Mouse (Mus musculus): ENCODE data around the gene Phykpl. TPM values are rescaled to one million over a fixed set of nuclear protein-coding genes. Genes with fewer than 3 reads are reported as not detected.
"Not testable (repeated sequence)": the region's sequence is repeated elsewhere in the genome, so short reads cannot be mapped to it uniquely, and the experiment has no call there.

The Phykpl gene
- polyA plus RNA-seq, 1 experiment from 2014 or later = 17.5 TPM

GRCm38 (mm10) chr11:51620084-51620483 lies 35.5 kb downstream of the Phykpl start:
- no peaks in the 10 kb centered on the region for H3K9me3 ChIP-seq
- peaks cover 38% of the 10 kb centered on the region for H3K36me3 ChIP-seq
- H3K27ac ChIP-seq = peak overlapping the region; percentile 30; the same call in 1 of the 2 replicates
- peaks cover 12% of the 10 kb centered on the region for H3K4me1 ChIP-seq
- H3K4me2 ChIP-seq (replicated peaks) = peak overlapping the region; percentile 82
- H3K27me3 ChIP-seq = no peaks in the 10 kb centered on the region
- peak overlapping the region; percentile 84 for H3K4me3 ChIP-seq
- 2% methylated on average over 11 of the region's 11 CpGs for WGBS
- H3K9ac ChIP-seq = peak overlapping the region; percentile 73
- ATAC-seq (ENCODE audit: insufficient number of reproducible peaks, insufficient read depth, low FRiP score, low TSS enrichment) = no peak

- no peaks in the 10 kb centered on the region for H3K9me3 ChIP-seq
- no peak overlapping the region for H3K9ac ChIP-seq
- H3K4me1 ChIP-seq = peaks cover 9% of the 10 kb centered on the region
- H3K27me3 ChIP-seq = no peaks in the 10 kb centered on the region
- peaks cover 52% of the 10 kb centered on the region for H3K36me3 ChIP-seq
- no peak overlapping the region for H3K4me3 ChIP-seq
- WGBS = 83% methylated on average over 2 of the region's 2 CpGs
- H3K4me2 ChIP-seq (replicated peaks) = no peak overlapping the region
- no peak overlapping the region for H3K27ac ChIP-seq
- ATAC-seq (ENCODE audit: insufficient number of reproducible peaks, insufficient read depth, low FRiP score, low TSS enrichment) = no peak
Observed at GRCm38 (mm10) chr11:51621776-51622175, 37.2 kb downstream of the Phykpl start.

- H3K4me1 ChIP-seq = peaks cover 9% of the 10 kb centered on the region
- no peak overlapping the region for H3K27ac ChIP-seq
- no peak overlapping the region for H3K9ac ChIP-seq
- WGBS = 88% methylated on average over 7 of the region's 7 CpGs
- ATAC-seq (ENCODE audit: insufficient number of reproducible peaks, insufficient read depth, low FRiP score, low TSS enrichment) = no peak
- H3K36me3 ChIP-seq = peaks cover 56% of the 10 kb centered on the region
- no peak overlapping the region for H3K4me2 ChIP-seq (replicated peaks)
- H3K4me3 ChIP-seq = no peak overlapping the region
- no peaks in the 10 kb centered on the region for H3K27me3 ChIP-seq
- H3K9me3 ChIP-seq = no peaks in the 10 kb centered on the region
Observed at GRCm38 (mm10) chr11:51622971-51623491, 38.5 kb downstream of the Phykpl start.

GRCm38 (mm10) chr11:51625187-51625820 lies 40.7 kb downstream of the Phykpl start:
- WGBS = 79% methylated on average over 5 of the region's 5 CpGs

GRCm38 (mm10) chr11:51627425-51627824 lies 42.9 kb downstream of the Phykpl start:
- H3K9ac ChIP-seq = no peak overlapping the region
- H3K36me3 ChIP-seq = peaks cover 51% of the 10 kb centered on the region
- H3K4me3 ChIP-seq = no peak overlapping the region
- H3K4me1 ChIP-seq = no peaks in the 10 kb centered on the region
- no peaks in the 10 kb centered on the region for H3K9me3 ChIP-seq
- 92% methylated on average over 9 of the region's 9 CpGs for WGBS
- no peaks in the 10 kb centered on the region for H3K27me3 ChIP-seq
- ATAC-seq (ENCODE audit: insufficient number of reproducible peaks, insufficient read depth, low FRiP score, low TSS enrichment) = no peak
- no peak overlapping the region for H3K27ac ChIP-seq
- no peak overlapping the region for H3K4me2 ChIP-seq (replicated peaks)

More at GRCm38 (mm10) chr11:51625187-51625820, 40.7 kb downstream of the Phykpl start:
- Histone ChIP-seq H3K4me1 (peaks cover 7% of the 10 kb centered on the region), H3K36me3 (peaks cover 63% of the 10 kb centered on the region), H3K9me3 (no peaks in the 10 kb centered on the region), H3K27ac (no peak overlapping the region), H3K27me3 (no peaks in the 10 kb centered on the region), H3K4me2 (replicated peaks) (no peak overlapping the region), H3K4me3 (no peak overlapping the region), H3K9ac (no peak overlapping the region)
- no peak for ATAC-seq (ENCODE audit: insufficient number of reproducible peaks, insufficient read depth, low FRiP score, low TSS enrichment)

- Histone ChIP-seq H3K36me3 (peaks cover 46% of the 10 kb centered on the region), H3K9ac (no peak overlapping the region), H3K4me3 (no peak overlapping the region), H3K9me3 (no peaks in the 10 kb centered on the region), H3K4me1 (no peaks in the 10 kb centered on the region), H3K27me3 (no peaks in the 10 kb centered on the region), H3K4me2 (replicated peaks) (no peak overlapping the region), H3K27ac (no peak overlapping the region)
- ATAC-seq (ENCODE audit: insufficient number of reproducible peaks, insufficient read depth, low FRiP score, low TSS enrichment) = no peak
- WGBS = 90% methylated on average over 8 of the region's 8 CpGs
Observed at GRCm38 (mm10) chr11:51627907-51628306, 43.4 kb downstream of the Phykpl start.

- 80% methylated on average over 15 of the region's 15 CpGs for WGBS
- Histone ChIP-seq H3K9ac (no peak overlapping the region), H3K36me3 (peaks cover 28% of the 10 kb centered on the region)
Observed at GRCm38 (mm10) chr11:51629651-51630314, 45.2 kb downstream of the Phykpl start.

GRCm38 (mm10) chr11:51632130-51632753 lies 47.7 kb downstream of the Phykpl start:
- no peak overlapping the region for H3K27ac ChIP-seq
- H3K9ac ChIP-seq = no peak overlapping the region
- no peak overlapping the region for H3K4me2 ChIP-seq (replicated peaks)
- no peak for ATAC-seq (ENCODE audit: insufficient number of reproducible peaks, insufficient read depth, low FRiP score, low TSS enrichment)
- no peaks in the 10 kb centered on the region for H3K9me3 ChIP-seq
- H3K4me1 ChIP-seq = peaks cover 13% of the 10 kb centered on the region; the same call in 1 of the 2 replicates
- peaks cover 8% of the 10 kb centered on the region; the same call in 1 of the 2 replicates for H3K36me3 ChIP-seq
- no peak overlapping the region for H3K4me3 ChIP-seq
- 84% methylated on average over 6 of the region's 6 CpGs for WGBS
- H3K27me3 ChIP-seq = no peaks in the 10 kb centered on the region

More at GRCm38 (mm10) chr11:51629651-51630314, 45.2 kb downstream of the Phykpl start:
- Histone ChIP-seq H3K4me2 (replicated peaks) (no peak overlapping the region), H3K4me3 (no peak overlapping the region), H3K27me3 (no peaks in the 10 kb centered on the region), H3K4me1 (peaks cover 4% of the 10 kb centered on the region; the same call in 1 of the 2 replicates), H3K27ac (no peak overlapping the region), H3K9me3 (no peaks in the 10 kb centered on the region)
- ATAC-seq (ENCODE audit: insufficient number of reproducible peaks, insufficient read depth, low FRiP score, low TSS enrichment) = no peak

- not testable (repeated sequence) for H3K4me3 ChIP-seq; H3K27ac ChIP-seq; H3K9ac ChIP-seq; ATAC-seq (ENCODE audit: insufficient number of reproducible peaks, insufficient read depth, low FRiP score, low TSS enrichment); H3K27me3 ChIP-seq; H3K36me3 ChIP-seq; H3K9me3 ChIP-seq; H3K4me2 ChIP-seq (replicated peaks)
- WGBS = 93% methylated on average over 7 of the region's 7 CpGs
- H3K4me1 ChIP-seq = peaks cover 19% of the 10 kb centered on the region
Observed at GRCm38 (mm10) chr11:51633200-51633599, 48.6 kb downstream of the Phykpl start.

GRCm38 (mm10) chr11:51633721-51634120 lies 49.2 kb downstream of the Phykpl start:
- Histone ChIP-seq H3K4me2 (replicated peaks) (no peak overlapping the region), H3K27me3 (no peaks in the 10 kb centered on the region), H3K4me3 (no peak overlapping the region), H3K9me3 (no peaks in the 10 kb centered on the region), H3K36me3 (peaks cover 3% of the 10 kb centered on the region; the same call in 1 of the 2 replicates), H3K4me1 (peaks cover 19% of the 10 kb centered on the region), H3K27ac (no peak overlapping the region), H3K9ac (no peak overlapping the region)
- ATAC-seq (ENCODE audit: insufficient number of reproducible peaks, insufficient read depth, low FRiP score, low TSS enrichment) = no peak
- 93% methylated on average over 3 of the region's 3 CpGs for WGBS

GRCm38 (mm10) chr11:51635127-51635524 lies 50.6 kb downstream of the Phykpl start:
- ATAC-seq (ENCODE audit: insufficient number of reproducible peaks, insufficient read depth, low FRiP score, low TSS enrichment) = no peak
- H3K36me3 ChIP-seq = no peaks in the 10 kb centered on the region
- 20% methylated on average over 6 of the region's 6 CpGs for WGBS
- peak overlapping the region; percentile 77; the same call in 1 of the 2 replicates for H3K27ac ChIP-seq
- peak overlapping the region; percentile 72 for H3K9ac ChIP-seq
- H3K9me3 ChIP-seq = no peaks in the 10 kb centered on the region
- peak overlapping the region; percentile 80 for H3K4me2 ChIP-seq (replicated peaks)
- no peaks in the 10 kb centered on the region for H3K27me3 ChIP-seq
- H3K4me1 ChIP-seq = peaks cover 19% of the 10 kb centered on the region
- peak overlapping the region; percentile 81 for H3K4me3 ChIP-seq
